Comparison of ENCODE assay signal across 11 mouse cellular contexts in the genomic region with DNA sequence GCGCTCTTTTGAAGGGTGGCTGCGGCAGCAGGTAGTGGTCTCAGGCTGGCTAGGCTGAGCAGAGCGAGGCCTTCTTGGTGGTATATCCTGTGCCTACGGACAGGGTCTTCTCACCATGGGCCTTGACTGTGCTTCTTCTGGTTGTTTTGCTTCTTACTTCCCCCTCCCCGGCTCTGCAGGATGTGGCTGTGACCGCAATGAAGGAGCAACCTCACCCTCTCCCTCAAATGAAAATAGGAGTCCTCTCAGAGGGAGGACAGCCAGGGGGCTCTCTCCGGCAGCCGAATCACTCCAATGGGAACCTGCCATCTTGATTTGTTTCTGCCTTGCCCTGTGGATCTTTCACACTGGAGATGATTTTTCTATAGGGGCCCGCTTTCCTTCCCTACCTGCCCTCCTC. TPM values are rescaled to one million over a fixed set of nuclear protein-coding genes. Genes with fewer than 3 reads are reported as not detected.
DNase-seq lines count a peak whose midpoint lies in the region; ATAC-seq and TF ChIP-seq lines count a peak whose summit lies in the region.
"Had no signal": no experiment of that assay in that cellular context is flagged by ENCODE, and none has a peak within 500 bp of the region (broad histone marks: within the 10 kb centered on the region; RNA-seq: fewer than 3 reads in every experiment).

No protein-coding gene starts in this region.

- no peak for TF ChIP-seq CTCF in heart, postnatal 0 days (IDR thresholded peaks at IDR 0.05; ENCODE audit: low read depth)
- no peak for TF ChIP-seq CTCF in bone marrow macrophage, adult 2 months (IDR thresholded peaks at IDR 0.05; ENCODE audit: low read depth, low read length)

- DNase-seq in heart, postnatal 0 days (ENCODE audit: low spot score): no peak
- peak; percentile 90 for DNase-seq in thymus, postnatal 0 days (ENCODE audit: low spot score)
- DNase-seq in MN1 (ENCODE audit: low spot score): no peak
- no peak for DNase-seq in adrenal gland, postnatal 25 days
- DNase-seq: kidney, adult 11 months had no signal

- no peaks in the 10 kb centered on the region for H3K27me3 ChIP-seq in heart, postnatal 0 days (ENCODE audit: control insufficient read depth, insufficient read depth, low read length)
- H3K27me3 ChIP-seq in heart, embryonic 12.5 days (replicated peaks): no peaks in the 10 kb centered on the region
- H3K27me3 ChIP-seq in intestine, embryonic 15.5 days (replicated peaks): no peaks in the 10 kb centered on the region
- H3K27me3 ChIP-seq: embryonic facial prominence, embryonic 15.5 days had no signal

- no peak overlapping the region; the same call in 1 of the 2 replicates for H3K4me3 ChIP-seq in heart, postnatal 0 days (ENCODE audit: low read depth, low read length)
- H3K4me3 ChIP-seq in heart, embryonic 12.5 days: no peak overlapping the region
- peak overlapping the region; percentile 64 for H3K4me3 ChIP-seq in bone marrow macrophage, adult 2 months (ENCODE audit: insufficient read depth, low read length)
- no peak overlapping the region for H3K4me3 ChIP-seq in intestine, embryonic 15.5 days (replicated peaks)
- H3K4me3 ChIP-seq: embryonic facial prominence, embryonic 15.5 days had no signal

- no peak overlapping the region for H3K9ac ChIP-seq in heart, postnatal 0 days (replicated peaks; ENCODE audit: low read depth, low read length)
- H3K9ac ChIP-seq in heart, embryonic 12.5 days: no peak overlapping the region
- no peak overlapping the region for H3K9ac ChIP-seq in intestine, embryonic 15.5 days
- H3K9ac ChIP-seq: embryonic facial prominence, embryonic 15.5 days had no signal

- H3K9me3 ChIP-seq in heart, postnatal 0 days (replicated peaks; ENCODE audit: control insufficient read depth, low read length): no peaks in the 10 kb centered on the region
- H3K9me3 ChIP-seq in heart, embryonic 12.5 days (replicated peaks): no peaks in the 10 kb centered on the region; the same call in 1 of the 2 replicates
- no peaks in the 10 kb centered on the region for H3K9me3 ChIP-seq in intestine, embryonic 15.5 days
- H3K9me3 ChIP-seq: embryonic facial prominence, embryonic 15.5 days had no signal

- no peaks in the 10 kb centered on the region for H3K36me3 ChIP-seq in heart, postnatal 0 days (replicated peaks; ENCODE audit: control insufficient read depth, insufficient read depth, low read length)
- 0 out of 2 replicates have a peak, but pooled peaks cover 8% of the 10 kb centered on the region for H3K36me3 ChIP-seq in heart, embryonic 12.5 days
- no peaks in the 10 kb centered on the region; the same call in none of the 2 replicates for H3K36me3 ChIP-seq in intestine, embryonic 15.5 days

- no peak for ATAC-seq in heart, postnatal 0 days (ENCODE audit: insufficient read depth, low read depth)
- no peak for ATAC-seq in heart, embryonic 12.5 days (ENCODE audit: insufficient number of reproducible peaks, low FRiP score)
- peak; percentile 69 for ATAC-seq in megakaryocyte, adult 5-6 weeks (ENCODE audit: poor library complexity, severe bottlenecking)
- ATAC-seq in intestine, embryonic 15.5 days: no peak

- H3K27ac ChIP-seq in heart, postnatal 0 days (ENCODE audit: low read depth): peak overlapping the region; percentile 48; the same call in 1 of the 2 replicates
- H3K27ac ChIP-seq in heart, embryonic 12.5 days (ENCODE audit: poor library complexity, severe bottlenecking): no peak overlapping the region
- H3K27ac ChIP-seq in bone marrow macrophage, adult 2 months (ENCODE audit: insufficient read depth, low read depth, low read length): peak overlapping the region; percentile 93
- H3K27ac ChIP-seq in intestine, embryonic 15.5 days: no peak overlapping the region
- H3K27ac ChIP-seq: embryonic facial prominence, embryonic 15.5 days had no signal

- TF ChIP-seq EP300 in heart, postnatal 0 days (IDR thresholded peaks at IDR 0.05; ENCODE audit: low read depth): no peak

- H3K4me2 ChIP-seq in heart, postnatal 0 days (ENCODE audit: low read depth, low read length): peak overlapping the region; percentile 31; the same call in 1 of the 2 replicates
- H3K4me2 ChIP-seq in heart, embryonic 12.5 days: no peak overlapping the region
- no peak overlapping the region for H3K4me2 ChIP-seq in intestine, embryonic 15.5 days (replicated peaks)
- H3K4me2 ChIP-seq: embryonic facial prominence, embryonic 15.5 days had no signal

- H3K4me1 ChIP-seq in heart, postnatal 0 days (ENCODE audit: control insufficient read depth, insufficient read depth): no peaks in the 10 kb centered on the region
- no peaks in the 10 kb centered on the region for H3K4me1 ChIP-seq in heart, embryonic 12.5 days (replicated peaks)
- peaks cover 21% of the 10 kb centered on the region for H3K4me1 ChIP-seq in bone marrow macrophage, adult 2 months (ENCODE audit: control insufficient read depth, insufficient read depth, low read length)
- H3K4me1 ChIP-seq in intestine, embryonic 15.5 days (replicated peaks): no peaks in the 10 kb centered on the region
- H3K4me1 ChIP-seq: embryonic facial prominence, embryonic 15.5 days had no signal

- TF ChIP-seq POLR2A in bone marrow macrophage, adult 2 months (IDR thresholded peaks at IDR 0.05; ENCODE audit: borderline replicate concordance, low read depth, low read length): no peak

- 90% methylated on average over 9 of the region's 9 CpGs for WGBS in heart, postnatal 0 days
- 91% methylated on average over 9 of the region's 9 CpGs for WGBS in heart, embryonic 12.5 days
- WGBS in intestine, embryonic 15.5 days: 91% methylated on average over 9 of the region's 9 CpGs

RNA-seq across cellular contexts. Expression of a gene that starts 0.7 kb away (rescaled TPM):
- total RNA-seq in heart, postnatal 0 days (2014; rRNA removed; ENCODE audit: low replicate concordance): 0.27 and 5.4 TPM in 2 replicates
- 2.7 and 2.8 TPM in 2 replicates for polyA plus RNA-seq in heart, postnatal 0 days (2015; fragmentation: Nextera tagmentation; extraction: Ambion mirVana)
- polyA plus RNA-seq in heart, embryonic 12.5 days (2016; fragmentation: Nextera tagmentation; extraction: Ambion mirVana): 0.62 and 0.91 TPM in 2 replicates
- 235 and 240 TPM in 2 replicates for polyA plus RNA-seq in bone marrow macrophage, adult 2 months (2012; ENCODE audit: insufficient read depth, insufficient read length, missing spikeins)
- 77.5 and 85.2 TPM in 2 replicates for total RNA-seq in megakaryocyte, adult 5-6 weeks (2015)
- total RNA-seq in megakaryocyte, adult 5-6 weeks (2017): 103 and 115 TPM in 2 replicates
- polyA plus RNA-seq in thymus, postnatal 0 days (2015; fragmentation: Nextera tagmentation; extraction: Ambion mirVana): 39.0 and 41.2 TPM in 2 replicates
- polyA plus RNA-seq in intestine, embryonic 15.5 days (2015; fragmentation: Nextera tagmentation; extraction: Ambion mirVana): 4.3 and 5.3 TPM in 2 replicates
- 1.1 TPM in 1 of 2 replicates, not detected in the other for total RNA-seq in adrenal gland, postnatal 25 days (2021)

RNA-seq across cellular contexts. Expression of a gene that starts 7.6 kb away (rescaled TPM):
- 6.1 and 7.1 TPM in 2 replicates for total RNA-seq in heart, postnatal 0 days (2014; rRNA removed; ENCODE audit: low replicate concordance)
- 8.7 and 10.4 TPM in 2 replicates for polyA plus RNA-seq in heart, postnatal 0 days (2015; fragmentation: Nextera tagmentation; extraction: Ambion mirVana)
- polyA plus RNA-seq in heart, embryonic 12.5 days (2016; fragmentation: Nextera tagmentation; extraction: Ambion mirVana): 8.1 and 9.1 TPM in 2 replicates
- 5.6 and 6.0 TPM in 2 replicates for polyA plus RNA-seq in bone marrow macrophage, adult 2 months (2012; ENCODE audit: insufficient read depth, insufficient read length, missing spikeins)
- 3.3 and 3.8 TPM in 2 replicates for total RNA-seq in megakaryocyte, adult 5-6 weeks (2015)
- total RNA-seq in megakaryocyte, adult 5-6 weeks (2017): 4.4 and 5.0 TPM in 2 replicates
- 21.1 and 23.4 TPM in 2 replicates for polyA plus RNA-seq in thymus, postnatal 0 days (2015; fragmentation: Nextera tagmentation; extraction: Ambion mirVana)
- 10.3 and 10.7 TPM in 2 replicates for polyA plus RNA-seq in intestine, embryonic 15.5 days (2015; fragmentation: Nextera tagmentation; extraction: Ambion mirVana)
- total RNA-seq in adrenal gland, postnatal 25 days (2021): 13.8 and 14.8 TPM in 2 replicates

RNA-seq across cellular contexts. Expression of a gene that starts 7.7 kb away (rescaled TPM):
- total RNA-seq in heart, postnatal 0 days (2014; rRNA removed; ENCODE audit: low replicate concordance): 16.7 and 38.2 TPM in 2 replicates
- polyA plus RNA-seq in heart, postnatal 0 days (2015; fragmentation: Nextera tagmentation; extraction: Ambion mirVana): 57.6 and 57.7 TPM in 2 replicates
- 48.6 and 52.7 TPM in 2 replicates for polyA plus RNA-seq in heart, embryonic 12.5 days (2016; fragmentation: Nextera tagmentation; extraction: Ambion mirVana)
- polyA plus RNA-seq in bone marrow macrophage, adult 2 months (2012; ENCODE audit: insufficient read depth, insufficient read length, missing spikeins): 88.6 and 112 TPM in 2 replicates
- 51.3 and 61.3 TPM in 2 replicates for total RNA-seq in megakaryocyte, adult 5-6 weeks (2015)
- 68.0 and 72.8 TPM in 2 replicates for total RNA-seq in megakaryocyte, adult 5-6 weeks (2017)
- polyA plus RNA-seq in thymus, postnatal 0 days (2015; fragmentation: Nextera tagmentation; extraction: Ambion mirVana): 77.4 and 81.3 TPM in 2 replicates
- 57.0 and 62.3 TPM in 2 replicates for polyA plus RNA-seq in intestine, embryonic 15.5 days (2015; fragmentation: Nextera tagmentation; extraction: Ambion mirVana)
- total RNA-seq in adrenal gland, postnatal 25 days (2021): 35.1 and 40.6 TPM in 2 replicates

RNA-seq across cellular contexts. Expression of a gene that starts 17.2 kb away (rescaled TPM):
- 1.2 and 14.3 TPM in 2 replicates for total RNA-seq in heart, postnatal 0 days (2014; rRNA removed; ENCODE audit: low replicate concordance)
- 2.7 and 2.9 TPM in 2 replicates for polyA plus RNA-seq in heart, postnatal 0 days (2015; fragmentation: Nextera tagmentation; extraction: Ambion mirVana)
- 0.59 and 0.69 TPM in 2 replicates for polyA plus RNA-seq in heart, embryonic 12.5 days (2016; fragmentation: Nextera tagmentation; extraction: Ambion mirVana)
- 0.60 TPM in 1 of 2 replicates, not detected in the other for polyA plus RNA-seq in bone marrow macrophage, adult 2 months (2012; ENCODE audit: insufficient read depth, insufficient read length, missing spikeins)
- total RNA-seq in megakaryocyte, adult 5-6 weeks (2015): 1.1 and 4.4 TPM in 2 replicates
- not detected in 2 replicates for total RNA-seq in megakaryocyte, adult 5-6 weeks (2017)
- 1.6 and 1.8 TPM in 2 replicates for polyA plus RNA-seq in thymus, postnatal 0 days (2015; fragmentation: Nextera tagmentation; extraction: Ambion mirVana)
- 0.83 and 0.99 TPM in 2 replicates for polyA plus RNA-seq in intestine, embryonic 15.5 days (2015; fragmentation: Nextera tagmentation; extraction: Ambion mirVana)
- 1.0 and 1.1 TPM in 2 replicates for total RNA-seq in adrenal gland, postnatal 25 days (2021)
- total RNA-seq: left cerebral cortex, postnatal 25 days had no signal

RNA-seq across cellular contexts. Expression of a gene that starts 18.8 kb away (rescaled TPM):
- total RNA-seq in heart, postnatal 0 days (2014; rRNA removed; ENCODE audit: low replicate concordance): 6.8 and 14.8 TPM in 2 replicates
- 1.2 and 1.8 TPM in 2 replicates for polyA plus RNA-seq in heart, postnatal 0 days (2015; fragmentation: Nextera tagmentation; extraction: Ambion mirVana)
- 3.6 and 5.5 TPM in 2 replicates for polyA plus RNA-seq in heart, embryonic 12.5 days (2016; fragmentation: Nextera tagmentation; extraction: Ambion mirVana)
- polyA plus RNA-seq in bone marrow macrophage, adult 2 months (2012; ENCODE audit: insufficient read depth, insufficient read length, missing spikeins): 1.2 and 1.5 TPM in 2 replicates
- total RNA-seq in megakaryocyte, adult 5-6 weeks (2015): 0.04 TPM in 1 of 2 replicates, not detected in the other
- total RNA-seq in megakaryocyte, adult 5-6 weeks (2017): not detected in 2 replicates
- polyA plus RNA-seq in thymus, postnatal 0 days (2015; fragmentation: Nextera tagmentation; extraction: Ambion mirVana): 1.1 and 1.4 TPM in 2 replicates
- 4.3 and 4.8 TPM in 2 replicates for polyA plus RNA-seq in intestine, embryonic 15.5 days (2015; fragmentation: Nextera tagmentation; extraction: Ambion mirVana)
- 3.9 and 5.0 TPM in 2 replicates for total RNA-seq in adrenal gland, postnatal 25 days (2021)

Comparison
In these comparisons a context has a peak if more than half of its experiments do, and no peak if none do; other contexts are left out.
1. H3K27ac ChIP-seq: peak in heart, postnatal 0 days (single experiment) and bone marrow macrophage, adult 2 months (single experiment); none in heart, embryonic 12.5 days (single experiment) and intestine, embryonic 15.5 days (single experiment).